ENCODE assay signal across 10 mouse cellular contexts in the genomic region with DNA sequence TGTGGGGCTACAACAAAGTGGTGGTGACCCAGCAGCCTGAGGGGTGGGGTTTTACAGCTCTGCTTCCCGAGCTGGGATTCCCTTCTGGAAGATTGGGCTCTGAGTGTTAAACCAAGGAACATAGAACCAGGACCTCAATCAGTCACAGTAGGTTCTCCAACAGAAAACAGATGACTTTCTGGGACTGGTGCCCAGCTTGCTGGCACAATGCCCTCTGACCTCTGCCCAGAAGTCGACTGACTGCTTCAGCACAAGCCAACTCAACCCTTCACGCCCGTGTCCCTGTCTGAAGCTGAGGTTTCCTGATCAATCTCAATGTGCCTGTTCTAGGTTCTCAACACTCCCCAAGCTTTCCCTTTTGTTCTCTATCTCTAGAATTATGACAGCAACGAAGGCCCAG. TPM values are rescaled to one million over a fixed set of nuclear protein-coding genes. Genes with fewer than 3 reads are reported as not detected.
DNase-seq lines count a peak whose midpoint lies in the region; ATAC-seq lines count a peak whose summit lies in the region.
"Had no signal": no experiment of that assay in that cellular context is flagged by ENCODE, and none has a peak within 500 bp of the region (broad histone marks: within the 10 kb centered on the region; RNA-seq: fewer than 3 reads in every experiment).

No protein-coding gene starts in this region.

- H3K27ac ChIP-seq in heart, embryonic 11.5 days (ENCODE audit: low read depth, low read length): no peak overlapping the region
- H3K27ac ChIP-seq in forebrain, embryonic 12.5 days: no peak overlapping the region

- ATAC-seq in heart, embryonic 11.5 days (replicated peaks; ENCODE audit: insufficient number of reproducible peaks, low FRiP score, low TSS enrichment): no peak
- no peak for ATAC-seq in forebrain, embryonic 12.5 days (ENCODE audit: low FRiP score)

- no peaks in the 10 kb centered on the region; the same call in none of the 2 replicates for H3K4me1 ChIP-seq in heart, embryonic 11.5 days (ENCODE audit: control insufficient read depth, insufficient read depth, low read length)
- H3K4me1 ChIP-seq in forebrain, embryonic 12.5 days: no peaks in the 10 kb centered on the region

- no peak overlapping the region for H3K9ac ChIP-seq in heart, embryonic 11.5 days (ENCODE audit: low read depth, low read length)
- no peak overlapping the region for H3K9ac ChIP-seq in forebrain, embryonic 12.5 days

- no peak overlapping the region for H3K4me2 ChIP-seq in heart, embryonic 11.5 days
- no peak overlapping the region for H3K4me2 ChIP-seq in forebrain, embryonic 12.5 days

- H3K4me3 ChIP-seq in heart, embryonic 11.5 days (ENCODE audit: low read depth, low read length): no peak overlapping the region
- no peak overlapping the region for H3K4me3 ChIP-seq in forebrain, embryonic 12.5 days (replicated peaks)

- peak; percentile 90 to 92 for DNase-seq in heart, adult 18-20 months
- peak; percentile 94 for DNase-seq in adrenal gland, postnatal 14 days
- peak; percentile 81 for DNase-seq in gastrocnemius, postnatal 25 days
- DNase-seq in lung, adult 18-20 months: peak; percentile 86 to 89
- no peak for DNase-seq in neural tube, embryonic 10.5 days (ENCODE audit: extremely low spot score, low spot score)
- DNase-seq in frontal cortex, postnatal 14 days (ENCODE audit: low spot score in 2 of 2): no peak

- peaks cover 33% of the 10 kb centered on the region for H3K36me3 ChIP-seq in heart, embryonic 11.5 days (ENCODE audit: control insufficient read depth, insufficient read depth, low read length)
- peaks cover 88% of the 10 kb centered on the region for H3K36me3 ChIP-seq in forebrain, embryonic 12.5 days (replicated peaks)

- 81% methylated on average over 5 of the region's 5 CpGs for WGBS in heart, embryonic 11.5 days (ENCODE audit: insufficient replicate concordance)
- 94% methylated on average over 5 of the region's 5 CpGs for WGBS in forebrain, embryonic 12.5 days

- no peaks in the 10 kb centered on the region for H3K9me3 ChIP-seq in heart, embryonic 11.5 days (replicated peaks; ENCODE audit: control insufficient read depth, low read length)
- no peaks in the 10 kb centered on the region for H3K9me3 ChIP-seq in forebrain, embryonic 12.5 days

- no peaks in the 10 kb centered on the region for H3K27me3 ChIP-seq in heart, embryonic 11.5 days (ENCODE audit: control insufficient read depth, insufficient read depth, low read length)
- no peaks in the 10 kb centered on the region for H3K27me3 ChIP-seq in forebrain, embryonic 12.5 days

RNA-seq across cellular contexts. Expression of gene Ldlrap1, which starts 36.9 kb away (rescaled TPM):
- 1 to 10 TPM; 7.7 to 9.8 TPM for total RNA-seq in heart, adult 18-20 months (2021)
- 11.4 and 13.5 TPM in 2 replicates for polyA plus RNA-seq in heart, embryonic 11.5 days (2014; fragmentation: Nextera tagmentation; extraction: Ambion mirVana)
- 46.4 and 53.1 TPM in 2 replicates for total RNA-seq in adrenal gland, postnatal 14 days (2021)
- 1 to 10 TPM; 3.2 to 5.0 TPM for total RNA-seq in gastrocnemius, postnatal 25 days (2021)
- 5.1 and 5.9 TPM in 2 replicates for polyA plus RNA-seq in forebrain, embryonic 12.5 days (2016; fragmentation: Nextera tagmentation; extraction: Ambion mirVana)

RNA-seq across cellular contexts. Expression of gene Maco1, which starts 48.4 kb away (rescaled TPM):
- 10 to 100 TPM; 19.9 to 21.3 TPM for total RNA-seq in heart, adult 18-20 months (2021)
- 20.7 and 22.6 TPM in 2 replicates for polyA plus RNA-seq in heart, embryonic 11.5 days (2014; fragmentation: Nextera tagmentation; extraction: Ambion mirVana)
- 35.3 and 35.6 TPM in 2 replicates for total RNA-seq in adrenal gland, postnatal 14 days (2021)
- 10 to 100 TPM; 10.6 to 15.4 TPM for total RNA-seq in gastrocnemius, postnatal 25 days (2021)
- polyA plus RNA-seq in forebrain, embryonic 12.5 days (2016; fragmentation: Nextera tagmentation; extraction: Ambion mirVana): 76.8 and 79.9 TPM in 2 replicates

RNA-seq across cellular contexts. Expression of gene Rhd, which starts 59.6 kb away (rescaled TPM):
- 1 to 10 TPM; 6.9 TPM for total RNA-seq in heart, adult 18-20 months (2021)
- 54.0 and 68.6 TPM in 2 replicates for polyA plus RNA-seq in heart, embryonic 11.5 days (2014; fragmentation: Nextera tagmentation; extraction: Ambion mirVana)
- 1.1 and 8.4 TPM in 2 replicates for total RNA-seq in adrenal gland, postnatal 14 days (2021)
- not detected for total RNA-seq in gastrocnemius, postnatal 25 days (2021)
- polyA plus RNA-seq in forebrain, embryonic 12.5 days (2016; fragmentation: Nextera tagmentation; extraction: Ambion mirVana): 6.0 and 7.5 TPM in 2 replicates
- total RNA-seq: layer of hippocampus, postnatal 25 days; neutrophil, adult 5-6 weeks had no signal

Comparison
In these comparisons a context has a peak if more than half of its experiments do, and no peak if none do; other contexts are left out.
1. DNase-seq: peak in heart, adult 18-20 months (2 of 2), adrenal gland, postnatal 14 days (single experiment), gastrocnemius, postnatal 25 days (single experiment) and lung, adult 18-20 months (2 of 2); none in neural tube, embryonic 10.5 days (single experiment) and frontal cortex, postnatal 14 days (0 of 2).